Mouse (Mus musculus): ENCODE results near the gene Fam185a. TPM values are rescaled to one million over a fixed set of nuclear protein-coding genes. Genes with fewer than 3 reads are reported as not detected.

Gene Fam185a
- total and polyA plus RNA-seq, 2 experiments from 2014 or later = 10.5 to 11.1 TPM

DNA sequence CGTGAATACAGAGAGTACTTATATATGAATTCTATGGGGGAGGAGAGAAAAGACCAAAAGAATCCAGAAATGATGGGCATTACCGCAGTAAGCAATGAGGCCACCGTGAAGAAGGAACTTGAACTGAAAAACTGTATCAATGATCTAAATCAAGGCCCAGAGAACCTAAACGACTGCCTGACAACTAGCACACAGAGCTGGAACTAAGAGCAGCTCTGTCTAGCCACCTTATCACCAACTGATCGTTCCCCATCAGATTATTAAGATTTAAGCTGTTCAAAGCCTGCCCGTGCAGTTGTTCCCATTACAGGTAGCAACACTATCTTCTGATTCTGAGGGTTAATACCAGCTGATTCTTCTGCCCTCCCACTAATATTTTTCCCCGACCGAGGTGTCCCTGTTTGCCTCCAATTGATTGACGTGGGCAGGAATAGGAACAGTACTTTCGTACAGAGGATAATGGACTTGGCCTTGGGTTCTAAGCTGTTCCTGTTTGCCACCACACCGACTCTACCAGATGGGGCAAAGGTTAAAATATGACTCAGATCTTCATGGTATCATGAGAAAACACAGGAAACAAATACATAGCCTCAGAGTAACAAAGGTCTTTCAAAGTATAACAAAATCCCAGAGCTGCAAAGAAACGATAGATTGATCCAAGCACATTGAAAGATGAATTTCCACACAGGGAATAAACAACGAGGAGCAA lies 40.4 kb upstream of the Fam185a start:
- H3K9me3 ChIP-seq (ENCODE audit: low read length) = no peaks in the 10 kb centered on the region
- DNase-seq (no peak), ATAC-seq (no peak)
- H3K9ac ChIP-seq = no peak overlapping the region
- WGBS = 84% methylated on average over 13 of the region's 13 CpGs
- H3K36me3 ChIP-seq (ENCODE audit: insufficient read depth) = no peaks in the 10 kb centered on the region
- no peak overlapping the region for H3K4me2 ChIP-seq (ENCODE audit: low read depth)
- H3K4me1 ChIP-seq (ENCODE audit: insufficient read depth) = no peaks in the 10 kb centered on the region
- H3K27ac ChIP-seq (ENCODE audit: low read depth, low read length) = no peak overlapping the region
- no peak for TF ChIP-seq CTCF (IDR thresholded peaks at IDR 0.05; ENCODE audit: low read depth)
- no peaks in the 10 kb centered on the region for H3K27me3 ChIP-seq (ENCODE audit: insufficient read depth, low read length)
- no peak overlapping the region for H3K4me3 ChIP-seq (ENCODE audit: low read depth, low read length)

DNA sequence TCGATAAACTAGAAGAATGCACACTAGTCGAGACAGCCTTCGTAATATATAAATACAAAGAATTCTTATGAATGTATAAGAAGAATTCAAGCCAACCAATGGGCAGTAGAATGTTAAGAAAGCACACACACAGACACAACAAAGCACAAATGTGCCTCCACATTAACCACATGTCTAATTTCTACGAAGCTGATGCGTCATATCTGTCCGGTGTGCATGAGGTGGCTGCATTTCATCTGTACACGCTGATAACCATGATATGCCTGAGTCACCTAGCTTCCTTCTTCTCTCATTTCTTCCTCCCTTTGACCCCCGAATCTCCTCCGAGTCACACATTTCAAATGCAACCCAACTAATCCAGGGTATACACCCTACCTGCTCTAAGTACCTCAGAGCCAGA lies 39.8 kb upstream of the Fam185a start:
- no peaks in the 10 kb centered on the region for H3K4me1 ChIP-seq (ENCODE audit: insufficient read depth)
- H3K9ac ChIP-seq = no peak overlapping the region
- no peak overlapping the region for H3K4me2 ChIP-seq (ENCODE audit: low read depth)
- H3K4me3 ChIP-seq (ENCODE audit: low read depth, low read length) = no peak overlapping the region
- ATAC-seq = no peak
- no peaks in the 10 kb centered on the region for H3K9me3 ChIP-seq (ENCODE audit: low read length)
- no peaks in the 10 kb centered on the region for H3K36me3 ChIP-seq (ENCODE audit: insufficient read depth)
- no peaks in the 10 kb centered on the region for H3K27me3 ChIP-seq (ENCODE audit: insufficient read depth, low read length)
- no peak overlapping the region for H3K27ac ChIP-seq (ENCODE audit: low read depth, low read length)
- WGBS = 93% methylated on average over 9 of the region's 9 CpGs
- TF ChIP-seq CTCF (IDR thresholded peaks at IDR 0.05; ENCODE audit: low read depth) = no peak
- DNase-seq = no peak

- no peak for ATAC-seq
Measured at GRCm38 (mm10) chr5:21386432-21386831, 38.3 kb upstream of the Fam185a start.

GRCm38 (mm10) chr5:21387340-21387739 lies 37.4 kb upstream of the Fam185a start:
- Histone ChIP-seq H3K27ac (ENCODE audit: low read depth, low read length) (no peak overlapping the region), H3K9me3 (ENCODE audit: low read length) (no peaks in the 10 kb centered on the region), H3K4me2 (ENCODE audit: low read depth) (no peak overlapping the region), H3K4me1 (ENCODE audit: insufficient read depth) (no peaks in the 10 kb centered on the region), H3K27me3 (ENCODE audit: insufficient read depth, low read length) (no peaks in the 10 kb centered on the region), H3K9ac (no peak overlapping the region), H3K4me3 (ENCODE audit: low read depth, low read length) (no peak overlapping the region), H3K36me3 (ENCODE audit: insufficient read depth) (no peaks in the 10 kb centered on the region)
- TF ChIP-seq CTCF (IDR thresholded peaks at IDR 0.05; ENCODE audit: low read depth) = no peak
- DNase-seq (no peak), ATAC-seq (no peak)

More at GRCm38 (mm10) chr5:21386432-21386831, 38.3 kb upstream of the Fam185a start:
- 90% methylated on average over 4 of the region's 4 CpGs for WGBS
- Histone ChIP-seq H3K4me1 (ENCODE audit: insufficient read depth) (no peaks in the 10 kb centered on the region), H3K27ac (ENCODE audit: low read depth, low read length) (no peak overlapping the region), H3K4me2 (ENCODE audit: low read depth) (no peak overlapping the region), H3K36me3 (ENCODE audit: insufficient read depth) (no peaks in the 10 kb centered on the region), H3K9me3 (ENCODE audit: low read length) (no peaks in the 10 kb centered on the region), H3K27me3 (ENCODE audit: insufficient read depth, low read length) (no peaks in the 10 kb centered on the region), H3K4me3 (ENCODE audit: low read depth, low read length) (no peak overlapping the region), H3K9ac (no peak overlapping the region)
- DNase-seq = no peak
- TF ChIP-seq CTCF (IDR thresholded peaks at IDR 0.05; ENCODE audit: low read depth) = no peak

GRCm38 (mm10) chr5:21388855-21389254 lies 35.9 kb upstream of the Fam185a start:
- Histone ChIP-seq H3K36me3 (ENCODE audit: insufficient read depth) (no peaks in the 10 kb centered on the region), H3K9ac (no peak overlapping the region), H3K4me3 (ENCODE audit: low read depth, low read length) (no peak overlapping the region), H3K27me3 (ENCODE audit: insufficient read depth, low read length) (no peaks in the 10 kb centered on the region), H3K4me1 (ENCODE audit: insufficient read depth) (no peaks in the 10 kb centered on the region), H3K27ac (ENCODE audit: low read depth, low read length) (no peak overlapping the region), H3K4me2 (ENCODE audit: low read depth) (no peak overlapping the region), H3K9me3 (ENCODE audit: low read length) (no peaks in the 10 kb centered on the region)
- no peak for ATAC-seq
- WGBS = 86% methylated on average over 4 of the region's 4 CpGs
- no peak for TF ChIP-seq CTCF (IDR thresholded peaks at IDR 0.05; ENCODE audit: low read depth)
- DNase-seq = no peak

DNA sequence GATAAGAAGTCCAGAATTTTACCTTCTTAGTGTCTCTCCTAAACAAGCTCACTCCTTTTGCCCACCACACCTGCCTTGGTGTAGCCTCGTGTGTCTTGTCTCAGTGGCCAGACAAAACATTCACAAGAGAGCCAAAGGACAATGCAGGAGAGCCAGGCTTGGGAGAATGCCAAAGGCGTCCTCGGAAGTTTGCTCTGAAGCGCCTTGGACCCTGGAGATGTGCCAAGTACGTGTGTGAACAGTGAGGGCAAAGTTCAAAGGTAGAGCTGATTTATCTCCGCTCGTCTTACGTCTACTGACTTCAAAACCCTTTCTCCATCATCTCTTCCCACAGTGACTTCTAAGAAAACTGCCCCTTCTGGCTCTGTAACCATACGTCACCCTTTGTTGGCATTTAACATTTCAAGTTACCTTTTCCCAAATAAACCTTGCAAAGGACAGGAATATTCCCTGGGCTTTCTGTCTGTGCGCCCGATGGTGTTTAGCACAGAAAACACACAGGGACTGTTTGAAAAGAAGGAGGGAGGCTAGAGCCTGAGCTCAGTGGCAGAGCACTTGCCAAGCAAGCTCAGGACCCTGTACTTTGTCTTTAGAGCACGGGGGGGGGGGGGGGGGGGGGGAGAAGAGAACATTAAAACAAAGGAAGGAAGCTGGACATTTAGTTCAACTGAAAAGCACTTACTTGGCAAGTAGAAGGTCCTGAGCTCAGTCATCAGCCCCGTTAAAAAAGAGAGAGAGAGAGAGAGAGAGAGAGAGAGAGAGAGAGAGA lies 33.0 kb upstream of the Fam185a start:
- WGBS = 30% methylated on average over 13 of the region's 13 CpGs
- no peaks in the 10 kb centered on the region for H3K4me1 ChIP-seq (ENCODE audit: insufficient read depth)

DNA sequence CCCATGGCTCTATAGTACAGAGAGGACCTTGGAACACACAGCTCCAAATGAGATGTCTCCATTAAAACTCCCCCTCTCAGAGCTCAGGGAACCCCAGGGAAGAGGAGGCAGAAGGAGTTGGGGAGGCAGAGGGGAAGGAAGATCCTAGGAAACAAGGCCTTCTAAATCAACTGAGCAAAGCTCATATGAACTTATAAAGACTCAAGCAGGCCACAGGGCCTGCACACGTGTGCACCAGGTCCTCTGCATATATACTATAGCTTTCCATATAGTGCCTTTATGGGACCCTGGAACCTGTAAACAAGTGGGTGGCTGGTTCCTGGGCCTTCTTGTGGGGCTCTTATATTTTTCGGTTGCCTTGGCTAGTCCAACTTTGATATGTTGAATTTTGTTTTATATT lies 30.2 kb upstream of the Fam185a start:
- Histone ChIP-seq H3K9ac (no peak overlapping the region), H3K4me1 (ENCODE audit: insufficient read depth) (no peaks in the 10 kb centered on the region), H3K36me3 (ENCODE audit: insufficient read depth) (no peaks in the 10 kb centered on the region), H3K27ac (ENCODE audit: low read depth, low read length) (no peak overlapping the region), H3K4me2 (ENCODE audit: low read depth) (no peak overlapping the region), H3K27me3 (ENCODE audit: insufficient read depth, low read length) (no peaks in the 10 kb centered on the region), H3K4me3 (ENCODE audit: low read depth, low read length) (no peak overlapping the region), H3K9me3 (ENCODE audit: low read length) (no peaks in the 10 kb centered on the region)
- 70% methylated on average over 2 of the region's 2 CpGs for WGBS
- no peak for DNase-seq
- no peak for TF ChIP-seq CTCF (IDR thresholded peaks at IDR 0.05; ENCODE audit: low read depth)
- ATAC-seq = no peak

More for the DNA sequence above, 33.0 kb upstream of the Fam185a start:
- Histone ChIP-seq H3K9ac (no peak overlapping the region), H3K27me3 (ENCODE audit: insufficient read depth, low read length) (no peaks in the 10 kb centered on the region), H3K9me3 (ENCODE audit: low read length) (no peaks in the 10 kb centered on the region), H3K36me3 (ENCODE audit: insufficient read depth) (no peaks in the 10 kb centered on the region), H3K27ac (ENCODE audit: low read depth, low read length) (no peak overlapping the region), H3K4me2 (ENCODE audit: low read depth) (no peak overlapping the region), H3K4me3 (ENCODE audit: low read depth, low read length) (no peak overlapping the region)
- no peak for TF ChIP-seq CTCF (IDR thresholded peaks at IDR 0.05; ENCODE audit: low read depth)
- ATAC-seq = no peak
- DNase-seq = no peak

Data from forebrain, postnatal 0 days (tissue).